Mouse (Mus musculus) intestine, postnatal 0 days (tissue): ENCODE results near the gene Cacna1a. TPM values are rescaled to one million over a fixed set of nuclear protein-coding genes. Genes with fewer than 3 reads are reported as not detected.
A peak's percentile ranks its signal among the peaks of the same experiment; 100 is the strongest.
"Not testable (repeated sequence)": the region's sequence is repeated elsewhere in the genome, so short reads cannot be mapped to it uniquely, and the experiment has no call there.

Experiments
- ATAC-seq: fragments of 200-750 bp; cut with Nextera tagmentation; 2 replicates; pipeline ENCODE4 v1.8.0; 2017; ENCODE audit warnings: mild to moderate bottlenecking, moderate TSS enrichment, moderate library complexity
- H3K27ac ChIP-seq: fragments of 300-500 bp; sonication (generic); 2 replicates; pipeline ENCODE4 v1.5.1; 2014; ENCODE audit warnings: mild to moderate bottlenecking, low read depth, low read length, moderate library complexity
- H3K27me3 ChIP-seq: fragments of 300-500 bp; sonication (generic); replicated peaks from 2 replicates; pipeline ENCODE4 v1.6.1; 2014; ENCODE audit warnings: low read length, mixed read lengths; ENCODE audit not compliant: control insufficient read depth, insufficient read depth
- H3K36me3 ChIP-seq: fragments of 300-500 bp; sonication (generic); 2 replicates; pipeline ENCODE4 v1.6.1; 2014; ENCODE audit warnings: mild to moderate bottlenecking, moderate library complexity; ENCODE audit not compliant: control insufficient read depth, insufficient read depth
- H3K4me1 ChIP-seq: fragments of 300-500 bp; sonication (generic); replicated peaks from 2 replicates; pipeline ENCODE4 v1.6.1; 2014; ENCODE audit warnings: antibody characterized with exemption, low read length, mixed read lengths; ENCODE audit not compliant: control insufficient read depth, insufficient read depth
- H3K4me2 ChIP-seq: fragments of 300-500 bp; sonication (generic); replicated peaks from 2 replicates; pipeline ENCODE4 v1.6.1; 2014; ENCODE audit warnings: low read depth, mild to moderate bottlenecking, moderate library complexity
- H3K4me3 ChIP-seq: fragments of 300-500 bp; sonication (generic); 2 replicates; pipeline ENCODE4 v1.5.1; 2014; ENCODE audit warnings: low read depth, low read length
- H3K9ac ChIP-seq: fragments of 300-500 bp; sonication (generic); 2 replicates; pipeline ENCODE4 v1.6.1; 2014; ENCODE audit warnings: mild to moderate bottlenecking, low read depth, low read length
- H3K9me3 ChIP-seq: fragments of 300-500 bp; sonication (generic); 2 replicates; pipeline ENCODE4 v1.6.1; 2016; ENCODE audit warnings: mixed run types; ENCODE audit not compliant: control insufficient read depth
- CTCF ChIP-seq: sonication (generic); IDR thresholded peaks from 2 replicates; pipeline ENCODE4 v1.5.1; 2016; ENCODE audit warnings: low read depth, mild to moderate bottlenecking, control low read depth, antibody characterized with exemption, moderate library complexity
- WGBS: fragments of 180-500 bp; shearing (Covaris S2); extraction: QIAGEN DNeasy Blood & Tissue Kit; methylation state at CpG from one replicate; pipeline ENCODE4 v1.1.7; 2014; 5-methylcytosine and 5-hydroxymethylcytosine counted together
- polyA plus RNA-seq: library from polyadenylated mRNA; unstranded; fragments of >200 nt; fragmentation: Nextera tagmentation; extraction: Ambion mirVana; gene quantifications from 2 replicates; pipeline ENCODE4 v1.2.1, GENCODE M21; 2015

Gene Cacna1a
- polyA plus RNA-seq, 1 experiment from 2014 or later = 2.4 TPM

DNA sequence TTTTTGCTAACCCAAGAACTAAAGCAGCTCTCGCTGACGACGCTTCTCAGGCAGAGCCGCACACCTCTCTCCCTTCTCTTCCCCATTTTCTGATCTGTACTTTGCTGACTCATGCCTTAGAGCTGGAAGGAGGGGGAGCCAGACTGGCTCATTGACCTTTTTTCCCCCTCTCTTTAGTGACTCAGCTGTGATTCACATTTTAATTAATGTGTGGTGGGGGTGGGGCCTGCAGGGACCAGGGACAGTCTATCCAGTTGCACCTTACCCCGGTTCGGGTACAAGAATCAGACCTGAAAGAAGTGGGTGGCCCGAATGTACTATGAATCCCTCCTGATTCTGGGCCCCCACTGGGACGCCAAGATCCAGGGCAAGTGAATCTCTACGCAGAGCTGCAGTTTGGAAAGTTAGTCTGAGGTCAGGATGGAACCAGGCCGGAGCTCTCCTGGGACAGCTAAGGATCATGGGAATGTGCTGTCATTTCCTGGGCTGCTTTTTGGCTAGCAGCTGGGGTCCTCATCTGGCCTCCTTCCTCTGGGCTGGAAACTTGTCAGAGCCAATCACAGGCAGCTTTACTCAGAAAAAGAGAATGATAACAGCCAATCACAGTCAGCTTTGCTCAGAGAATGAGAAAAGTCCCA is 113.5 kb downstream of the Cacna1a start:
- Histone ChIP-seq H3K36me3 (no peaks in the 10 kb centered on the region), H3K4me3 (no peak overlapping the region), H3K9ac (no peak overlapping the region), H3K27me3 (no peaks in the 10 kb centered on the region), H3K9me3 (no peaks in the 10 kb centered on the region), H3K27ac (no peak overlapping the region), H3K4me2 (no peak overlapping the region), H3K4me1 (no peaks in the 10 kb centered on the region)
- WGBS = 80% methylated on average over 10 of the region's 10 CpGs
- no peak for TF ChIP-seq CTCF
- no peak for ATAC-seq

- no peak overlapping the region for H3K27ac ChIP-seq
- TF ChIP-seq CTCF = no peak
- H3K27me3 ChIP-seq = no peaks in the 10 kb centered on the region
- H3K4me1 ChIP-seq = no peaks in the 10 kb centered on the region
- no peaks in the 10 kb centered on the region for H3K36me3 ChIP-seq
- no peak for ATAC-seq
- no peak overlapping the region for H3K9ac ChIP-seq
- H3K9me3 ChIP-seq = no peaks in the 10 kb centered on the region
- WGBS = 85% methylated on average over 4 of the region's 4 CpGs
- H3K4me3 ChIP-seq = no peak overlapping the region
- H3K4me2 ChIP-seq = no peak overlapping the region
These were observed 114.4 kb downstream of the Cacna1a start for GRCm38 (mm10) chr8:84502638-84503037.

DNA sequence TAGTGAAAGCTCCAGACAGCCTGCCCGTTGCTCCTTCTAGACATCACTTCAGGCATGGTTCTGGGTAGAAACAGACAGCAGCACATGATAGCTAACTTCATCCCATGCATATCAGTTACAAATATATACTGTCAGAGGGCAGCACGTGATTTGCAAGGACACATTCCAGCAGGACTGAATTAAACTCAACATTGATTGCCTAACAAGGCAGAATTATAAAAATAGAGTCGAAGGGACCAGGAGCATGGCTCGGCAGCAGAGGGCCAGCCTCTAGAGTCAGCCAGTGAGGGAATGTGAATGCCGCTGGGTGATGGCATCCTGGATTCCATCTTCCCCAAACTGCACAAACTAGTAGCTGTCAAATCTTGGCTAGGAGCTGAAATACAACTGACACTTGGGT is 119.0 kb downstream of the Cacna1a start:
- Histone ChIP-seq H3K9me3 (no peaks in the 10 kb centered on the region), H3K36me3 (no peaks in the 10 kb centered on the region), H3K27me3 (no peaks in the 10 kb centered on the region), H3K4me2 (no peak overlapping the region), H3K4me3 (no peak overlapping the region), H3K4me1 (no peaks in the 10 kb centered on the region), H3K27ac (no peak overlapping the region), H3K9ac (no peak overlapping the region)
- no peak for TF ChIP-seq CTCF
- 86% methylated on average over 5 of the region's 5 CpGs for WGBS
- no peak for ATAC-seq

GRCm38 (mm10) chr8:84509764-84510163 is 121.5 kb downstream of the Cacna1a start:
- TF ChIP-seq CTCF = peak; percentile 58
- not testable (repeated sequence) for ATAC-seq, H3K4me2 ChIP-seq, H3K36me3 ChIP-seq, H3K9ac ChIP-seq, H3K4me3 ChIP-seq, H3K27me3 ChIP-seq, H3K27ac ChIP-seq, H3K4me1 ChIP-seq, H3K9me3 ChIP-seq
- 79% methylated on average over 6 of the region's 6 CpGs for WGBS

DNA sequence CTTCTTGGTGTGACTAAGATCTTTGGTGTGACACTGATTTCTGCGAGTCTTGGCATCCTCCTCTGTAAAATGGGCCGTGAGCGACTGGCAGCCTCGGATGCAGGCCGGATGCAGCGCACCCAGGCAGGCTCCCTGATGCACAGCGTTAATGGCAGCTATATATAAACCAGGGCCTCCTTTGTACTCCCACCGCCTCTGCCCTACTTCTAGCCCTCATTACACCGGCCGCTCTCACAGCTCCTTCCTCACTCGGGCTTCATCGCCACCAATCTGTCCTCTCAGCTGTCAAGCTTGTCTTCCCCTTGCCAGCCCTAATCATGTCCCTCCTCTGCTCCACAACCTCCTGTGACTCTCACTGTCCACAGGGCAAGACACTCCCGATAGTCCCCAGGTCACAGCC is 123.4 kb downstream of the Cacna1a start:
- H3K9ac ChIP-seq = no peak overlapping the region
- H3K9me3 ChIP-seq = no peaks in the 10 kb centered on the region
- H3K4me2 ChIP-seq = no peak overlapping the region
- TF ChIP-seq CTCF = no peak
- H3K4me3 ChIP-seq = no peak overlapping the region
- H3K4me1 ChIP-seq = no peaks in the 10 kb centered on the region
- no peak overlapping the region for H3K27ac ChIP-seq
- ATAC-seq = no peak
- no peaks in the 10 kb centered on the region for H3K36me3 ChIP-seq
- no peaks in the 10 kb centered on the region for H3K27me3 ChIP-seq
- WGBS = 89% methylated on average over 13 of the region's 13 CpGs

DNA sequence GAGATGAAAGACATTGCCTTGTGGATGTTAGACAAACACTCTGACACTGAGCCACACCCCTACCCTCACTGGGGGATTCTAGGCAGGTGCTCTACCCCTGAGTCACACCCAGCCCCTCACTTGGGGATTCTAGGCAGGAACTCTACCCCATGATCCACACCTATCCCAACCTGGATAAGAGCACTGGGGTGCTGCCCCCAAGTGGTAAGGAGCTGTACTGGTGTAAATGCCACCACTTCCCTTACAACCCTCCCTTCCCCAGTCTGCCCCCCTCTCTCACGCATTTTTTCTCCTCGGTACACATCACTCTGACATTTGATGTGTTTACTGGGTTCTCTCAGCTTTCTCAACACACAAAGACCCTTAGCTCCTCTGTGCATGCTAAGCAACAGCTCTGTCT is 125.5 kb downstream of the Cacna1a start:
- ATAC-seq = no peak
- no peak overlapping the region for H3K27ac ChIP-seq
- peak; percentile 73 for TF ChIP-seq CTCF
- WGBS = 12% methylated on average over 2 of the region's 2 CpGs
- H3K9me3 ChIP-seq = no peaks in the 10 kb centered on the region
- no peak overlapping the region for H3K4me3 ChIP-seq
- H3K4me1 ChIP-seq = no peaks in the 10 kb centered on the region
- no peak overlapping the region for H3K9ac ChIP-seq
- no peak overlapping the region for H3K4me2 ChIP-seq
- no peaks in the 10 kb centered on the region for H3K36me3 ChIP-seq
- H3K27me3 ChIP-seq = no peaks in the 10 kb centered on the region

DNA sequence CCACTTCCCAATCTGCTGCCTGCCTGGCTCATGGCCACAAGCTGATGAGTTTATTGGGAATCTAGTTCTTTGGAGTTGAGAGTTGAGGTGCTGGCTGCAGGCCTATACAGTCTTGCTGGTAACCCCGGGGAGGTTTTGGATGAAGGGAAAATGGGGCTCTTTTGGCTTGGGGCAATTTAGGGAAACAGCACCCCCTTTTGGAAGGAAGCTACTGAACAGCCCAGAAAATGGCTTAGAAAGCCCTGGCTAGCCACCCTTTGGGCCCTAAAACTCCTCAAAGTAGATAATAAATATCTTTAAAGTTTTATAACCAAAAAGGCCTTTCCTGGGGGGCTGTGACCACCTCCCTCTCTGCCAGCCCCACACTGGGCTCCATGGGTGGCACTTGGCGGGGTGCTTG is 129.9 kb downstream of the Cacna1a start:
- no peak overlapping the region for H3K4me3 ChIP-seq
- H3K36me3 ChIP-seq = no peaks in the 10 kb centered on the region
- no peak overlapping the region for H3K27ac ChIP-seq
- TF ChIP-seq CTCF = 0 out of 2 replicates have a peak, but pooled peaks have one; percentile 24
- ATAC-seq = no peak
- no peaks in the 10 kb centered on the region for H3K27me3 ChIP-seq
- no peak overlapping the region for H3K4me2 ChIP-seq
- H3K9ac ChIP-seq = no peak overlapping the region
- WGBS = 78% methylated on average over 2 of the region's 2 CpGs
- H3K9me3 ChIP-seq = no peaks in the 10 kb centered on the region
- no peaks in the 10 kb centered on the region for H3K4me1 ChIP-seq
